Mouse (Mus musculus): ENCODE measurements around the gene Kcne1l.

- TF ChIP-seq POLR2A (IDR thresholded peaks at IDR 0.05; ENCODE audit: insufficient read depth, low read depth, low read length) (no peak), CTCF (IDR thresholded peaks at IDR 0.05) (no peak)
Measured at GRCm38 (mm10) chrX:142315270-142315669, 9.2 kb upstream of the Kcne1l start.
